Mouse (Mus musculus): ENCODE measurements around the gene Adipor2.

DNA sequence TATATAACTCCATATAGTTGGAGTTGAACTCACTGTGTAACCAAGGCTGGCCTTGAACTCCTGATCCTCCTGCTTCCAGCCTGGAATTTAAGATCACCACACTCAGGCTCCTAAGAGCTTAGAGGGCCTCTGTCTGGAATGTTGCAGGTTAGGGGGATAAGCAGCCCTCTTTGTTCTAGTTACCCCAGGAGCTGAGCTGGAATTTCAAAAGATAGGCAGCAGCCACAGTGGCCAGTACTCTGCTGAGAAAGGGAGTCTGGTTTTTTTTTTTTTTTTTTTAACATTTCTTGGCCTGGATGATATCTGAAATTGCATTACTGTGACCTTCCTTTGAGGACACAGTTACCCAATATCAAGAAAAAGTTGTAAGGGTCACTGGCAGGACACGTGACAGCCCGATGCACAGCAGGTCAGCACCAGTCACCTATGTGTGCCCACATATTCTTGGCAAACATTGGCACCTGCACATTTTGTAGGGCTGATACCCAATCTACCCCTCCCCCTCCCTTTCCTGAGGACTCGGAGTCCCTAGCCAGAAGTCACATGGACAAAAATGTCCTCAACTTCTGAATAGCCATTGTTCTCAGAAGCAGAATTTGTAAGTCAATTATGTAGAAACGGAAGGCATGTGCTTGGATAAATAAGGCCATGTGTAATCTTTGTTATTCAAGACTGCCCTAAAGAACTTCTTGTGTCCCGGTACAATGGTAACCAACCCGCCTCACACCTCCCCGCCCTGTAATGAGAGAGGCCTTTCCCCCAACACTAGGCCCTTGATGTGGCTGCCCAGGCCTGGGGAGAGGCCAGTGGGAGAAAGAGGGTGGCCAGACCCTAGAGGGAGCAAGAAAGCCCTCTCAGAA, 1.1 kb upstream of the Adipor2 start:
- TF ChIP-seq POLR2A (IDR thresholded peaks at IDR 0.05; ENCODE audit: low read depth, low read length) (no peak), CTCF (IDR thresholded peaks at IDR 0.05; ENCODE audit: extremely low read depth, insufficient read depth, insufficient read length, insufficient replicate concordance) (no peak)

All from spleen, adult 2 months (tissue).